Mouse (Mus musculus) liver, embryonic 11.5 days (tissue): ENCODE results near the gene Sept11. TPM values are rescaled to one million over a fixed set of nuclear protein-coding genes. Genes with fewer than 3 reads are reported as not detected.

Source experiments
- ATAC-seq: fragments of 200-750 bp; cut with Nextera tagmentation; replicated peaks from 2 replicates; pipeline ENCODE4 v1.8.0; 2017; ENCODE audit warnings: moderate number of reproducible peaks, mild to moderate bottlenecking, moderate TSS enrichment, moderate library complexity; ENCODE audit not compliant: low FRiP score
- DNase-seq: peaks from one replicate; pipeline ENCODE4 v3.0.0-alpha.2; 2017; ENCODE audit warnings: low spot score
- H3K27ac ChIP-seq: fragments of 300-500 bp; sonication (generic); 2 replicates; pipeline ENCODE4 v1.5.1; 2014; ENCODE audit warnings: mild to moderate bottlenecking, low read depth, low read length, control low read depth
- H3K27me3 ChIP-seq: fragments of 300-500 bp; sonication (generic); replicated peaks from 2 replicates; pipeline ENCODE4 v1.6.1; 2014; ENCODE audit warnings: low read length, mixed read lengths; ENCODE audit not compliant: control insufficient read depth, insufficient read depth
- H3K36me3 ChIP-seq: fragments of 300-500 bp; sonication (generic); 2 replicates; pipeline ENCODE4 v1.6.1; 2014; ENCODE audit warnings: mild to moderate bottlenecking, low read length, moderate library complexity, mixed read lengths; ENCODE audit not compliant: control insufficient read depth, insufficient read depth
- H3K4me1 ChIP-seq: fragments of 300-500 bp; sonication (generic); replicated peaks from 2 replicates; pipeline ENCODE4 v1.6.1; 2014; ENCODE audit warnings: low read length, mixed read lengths; ENCODE audit not compliant: control insufficient read depth, insufficient read depth
- H3K4me2 ChIP-seq: fragments of 300-500 bp; sonication (generic); 2 replicates; pipeline ENCODE4 v1.6.1; 2014; ENCODE audit warnings: mild to moderate bottlenecking, control low read depth, moderate library complexity
- H3K4me3 ChIP-seq: fragments of 300-500 bp; sonication (generic); 2 replicates; pipeline ENCODE4 v1.5.1; 2014; ENCODE audit warnings: low read depth, low read length, control low read depth
- H3K9ac ChIP-seq: fragments of 300-500 bp; sonication (generic); 2 replicates; pipeline ENCODE4 v1.6.1; 2014; ENCODE audit warnings: low read depth, low read length, control low read depth
- H3K9me3 ChIP-seq: fragments of 300-500 bp; sonication (generic); 2 replicates; pipeline ENCODE4 v1.6.1; 2016; ENCODE audit warnings: low read length, inconsistent platforms, mixed read lengths; ENCODE audit not compliant: control insufficient read depth
- WGBS: fragments of 180-500 bp; shearing (Covaris S2); extraction: QIAGEN DNeasy Blood & Tissue Kit; methylation state at CpG from one replicate; pipeline ENCODE4 v1.1.7; 2014; 5-methylcytosine and 5-hydroxymethylcytosine counted together
- polyA plus RNA-seq: library from polyadenylated mRNA; unstranded; fragments of >200 nt; fragmentation: Nextera tagmentation; extraction: Ambion mirVana; gene quantifications from 2 replicates; pipeline ENCODE4 v1.2.1, GENCODE M21; 2014

Sept11 gene
- polyA plus RNA-seq, 1 experiment from 2014 or later: 89.0 TPM

GRCm38 (mm10) chr5:93127722-93128121 lies 34.5 kb downstream of the Sept11 start:
- no peak overlapping the region for H3K27ac ChIP-seq
- no peaks in the 10 kb centered on the region for H3K27me3 ChIP-seq
- peaks cover 52% of the 10 kb centered on the region for H3K4me1 ChIP-seq
- H3K9ac ChIP-seq: no peak overlapping the region
- no peaks in the 10 kb centered on the region for H3K36me3 ChIP-seq
- no peaks in the 10 kb centered on the region for H3K9me3 ChIP-seq
- no peak overlapping the region for H3K4me3 ChIP-seq
- DNase-seq: no peak
- 23% methylated on average over 3 of the region's 3 CpGs for WGBS
- ATAC-seq: no peak
- no peak overlapping the region for H3K4me2 ChIP-seq

- peaks cover 55% of the 10 kb centered on the region for H3K4me1 ChIP-seq
- H3K36me3 ChIP-seq: no peaks in the 10 kb centered on the region
- 84% methylated on average over 3 of the region's 3 CpGs for WGBS
- no peak overlapping the region for H3K4me2 ChIP-seq
- no peaks in the 10 kb centered on the region for H3K27me3 ChIP-seq
- no peaks in the 10 kb centered on the region for H3K9me3 ChIP-seq
- DNase-seq: no peak
- ATAC-seq: no peak
- no peak overlapping the region for H3K4me3 ChIP-seq
- H3K27ac ChIP-seq: no peak overlapping the region
- H3K9ac ChIP-seq: no peak overlapping the region
Measured at GRCm38 (mm10) chr5:93128765-93129164, 35.5 kb downstream of the Sept11 start.

- WGBS: 32% methylated on average over 4 of the region's 4 CpGs
- no peak overlapping the region for H3K4me2 ChIP-seq
Measured at GRCm38 (mm10) chr5:93129953-93130352, 36.7 kb downstream of the Sept11 start.

GRCm38 (mm10) chr5:93131401-93131800 lies 38.2 kb downstream of the Sept11 start:
- no peaks in the 10 kb centered on the region for H3K27me3 ChIP-seq
- no peak overlapping the region for H3K4me2 ChIP-seq
- no peak overlapping the region for H3K4me3 ChIP-seq
- H3K9ac ChIP-seq: no peak overlapping the region
- no peaks in the 10 kb centered on the region for H3K36me3 ChIP-seq
- ATAC-seq: no peak
- H3K9me3 ChIP-seq: no peaks in the 10 kb centered on the region
- no peak overlapping the region for H3K27ac ChIP-seq
- 73% methylated on average over 4 of the region's 4 CpGs for WGBS
- peaks cover 60% of the 10 kb centered on the region for H3K4me1 ChIP-seq
- DNase-seq: no peak

More at GRCm38 (mm10) chr5:93129953-93130352, 36.7 kb downstream of the Sept11 start:
- no peak for DNase-seq
- Histone ChIP-seq H3K4me3 (no peak overlapping the region), H3K36me3 (no peaks in the 10 kb centered on the region), H3K4me1 (peaks cover 52% of the 10 kb centered on the region), H3K9ac (no peak overlapping the region), H3K9me3 (no peaks in the 10 kb centered on the region), H3K27ac (peak overlapping the region; percentile 54; the same call in 1 of the 2 replicates), H3K27me3 (no peaks in the 10 kb centered on the region)
- no peak for ATAC-seq

- no peak overlapping the region for H3K4me2 ChIP-seq
- H3K4me1 ChIP-seq: peaks cover 40% of the 10 kb centered on the region
- H3K4me3 ChIP-seq: no peak overlapping the region
- ATAC-seq: no peak
- no peaks in the 10 kb centered on the region for H3K36me3 ChIP-seq
- 45% methylated on average over 10 of the region's 10 CpGs for WGBS
- no peaks in the 10 kb centered on the region for H3K9me3 ChIP-seq
- no peaks in the 10 kb centered on the region for H3K27me3 ChIP-seq
- H3K27ac ChIP-seq: no peak overlapping the region; the same call in 1 of the 2 replicates
- no peak for DNase-seq
- no peak overlapping the region for H3K9ac ChIP-seq
Measured at GRCm38 (mm10) chr5:93133445-93134244, 40.4 kb downstream of the Sept11 start.

- Histone ChIP-seq H3K27ac (no peak overlapping the region; the same call in 1 of the 2 replicates), H3K4me3 (no peak overlapping the region), H3K9ac (no peak overlapping the region), H3K9me3 (no peaks in the 10 kb centered on the region), H3K4me2 (no peak overlapping the region), H3K4me1 (peaks cover 33% of the 10 kb centered on the region), H3K27me3 (no peaks in the 10 kb centered on the region), H3K36me3 (peaks cover 5% of the 10 kb centered on the region; the same call in 1 of the 2 replicates)
- DNase-seq (no peak), ATAC-seq (peak; percentile 70)
- WGBS: 28% methylated on average over 10 of the region's 10 CpGs
Measured at GRCm38 (mm10) chr5:93135368-93136107, 42.3 kb downstream of the Sept11 start.

GRCm38 (mm10) chr5:93136956-93137586 lies 43.8 kb downstream of the Sept11 start:
- no peak overlapping the region for H3K27ac ChIP-seq
- ATAC-seq: no peak

DNA sequence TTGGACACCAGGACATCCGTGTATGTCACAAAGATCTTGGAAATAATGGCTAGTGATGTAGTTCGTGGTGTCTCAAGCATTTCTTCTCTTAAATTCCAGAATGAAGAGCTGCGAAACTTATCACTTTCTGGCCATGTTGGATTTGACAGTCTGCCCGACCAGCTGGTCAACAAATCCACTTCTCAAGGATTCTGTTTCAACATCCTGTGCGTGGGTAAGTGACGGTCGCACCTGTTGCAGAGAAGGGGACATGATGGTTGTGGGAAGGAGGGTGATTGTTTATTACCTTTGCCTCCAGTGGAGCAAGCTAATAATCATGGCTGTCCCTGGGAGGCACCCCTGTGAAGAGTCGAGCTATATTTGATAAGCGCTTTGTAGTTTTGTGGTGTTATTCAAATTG lies 46.1 kb downstream of the Sept11 start:
- WGBS: 95% methylated on average over 9 of the region's 9 CpGs
- peaks cover 9% of the 10 kb centered on the region for H3K36me3 ChIP-seq
- no peak overlapping the region for H3K27ac ChIP-seq
- no peak overlapping the region for H3K9ac ChIP-seq
- no peak overlapping the region for H3K4me3 ChIP-seq
- no peaks in the 10 kb centered on the region for H3K27me3 ChIP-seq
- peaks cover 12% of the 10 kb centered on the region for H3K4me1 ChIP-seq
- DNase-seq: no peak
- no peak overlapping the region for H3K4me2 ChIP-seq
- no peaks in the 10 kb centered on the region for H3K9me3 ChIP-seq
- ATAC-seq: no peak

More at GRCm38 (mm10) chr5:93136956-93137586, 43.8 kb downstream of the Sept11 start:
- Histone ChIP-seq H3K27me3 (no peaks in the 10 kb centered on the region), H3K4me3 (no peak overlapping the region), H3K4me2 (no peak overlapping the region), H3K9ac (no peak overlapping the region), H3K9me3 (no peaks in the 10 kb centered on the region), H3K4me1 (peaks cover 19% of the 10 kb centered on the region), H3K36me3 (peaks cover 5% of the 10 kb centered on the region; the same call in 1 of the 2 replicates)
- WGBS: 63% methylated on average over 5 of the region's 5 CpGs
- no peak for DNase-seq
